Mouse (Mus musculus) small intestine, adult 2 months (tissue): ENCODE measurements at regions not wholly inside any gene's neighbourhood (a gene's known extent, or its start where the extent isn't known, plus 50 kb on each side); places are given as distances from the start of the nearest gene placed in this dataset.

Source experiments
- CTCF ChIP-seq: fragments of 200-500 bp; IDR thresholded peaks from 2 replicates; pipeline ENCODE4 v1.5.1; 2012; ENCODE audit warnings: low read depth, mild to moderate bottlenecking, control low read depth, inconsistent platforms, low read length, moderate library complexity, mixed read lengths; ENCODE audit not compliant: insufficient replicate concordance, insufficient read length; ENCODE audit errors: extremely low read depth
- POLR2A ChIP-seq: fragments of 200-500 bp; IDR thresholded peaks from 2 replicates; pipeline ENCODE4 v1.6.1; 2012; ENCODE audit warnings: low read depth, mild to moderate bottlenecking, control low read depth, inconsistent platforms, low read length, moderate library complexity

DNA sequence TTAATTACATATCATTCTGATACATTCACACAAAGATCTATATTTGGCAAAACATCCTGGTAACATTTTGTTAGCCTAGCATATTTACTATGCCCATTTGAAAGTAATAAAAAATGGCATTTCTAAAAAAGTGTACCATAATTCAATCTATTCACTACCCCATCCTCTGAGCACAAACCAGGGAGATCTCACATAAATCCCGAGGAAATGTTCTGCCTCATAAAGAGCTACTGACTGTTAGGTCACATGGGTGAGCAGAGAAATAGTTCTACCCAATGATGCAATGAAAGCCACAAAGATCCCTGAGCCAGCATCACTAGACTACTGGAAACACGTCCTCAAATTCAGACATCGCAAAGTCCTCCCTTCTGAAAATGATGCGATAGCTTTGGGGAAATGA lies 2602.5 kb upstream of the 5930422O12Rik start:
- TF ChIP-seq POLR2A (no peak), CTCF (no peak)
